Mouse (Mus musculus) common myeloid progenitor, adult 5-6 weeks (primary cell): ENCODE measurements around the gene Btbd11. TPM values are rescaled to one million over a fixed set of nuclear protein-coding genes. Genes with fewer than 3 reads are reported as not detected.

Experiments used
- ATAC-seq: replicated peaks from 2 replicates; pipeline ENCODE4 v1.8.0; 2016; ENCODE audit warnings: low read depth, mild to moderate bottlenecking, moderate TSS enrichment, inconsistent platforms; ENCODE audit not compliant: poor library complexity, severe bottlenecking
- total RNA-seq: library from RNA; stranded (forward); fragments of 200-1000, 187-1606 nt; gene quantifications from 2 replicates; pipeline ENCODE4 v1.2.3, GENCODE M21; 2017

Btbd11 gene
- total RNA-seq: 2.2 and 3.3 TPM in 2 replicates

DNA sequence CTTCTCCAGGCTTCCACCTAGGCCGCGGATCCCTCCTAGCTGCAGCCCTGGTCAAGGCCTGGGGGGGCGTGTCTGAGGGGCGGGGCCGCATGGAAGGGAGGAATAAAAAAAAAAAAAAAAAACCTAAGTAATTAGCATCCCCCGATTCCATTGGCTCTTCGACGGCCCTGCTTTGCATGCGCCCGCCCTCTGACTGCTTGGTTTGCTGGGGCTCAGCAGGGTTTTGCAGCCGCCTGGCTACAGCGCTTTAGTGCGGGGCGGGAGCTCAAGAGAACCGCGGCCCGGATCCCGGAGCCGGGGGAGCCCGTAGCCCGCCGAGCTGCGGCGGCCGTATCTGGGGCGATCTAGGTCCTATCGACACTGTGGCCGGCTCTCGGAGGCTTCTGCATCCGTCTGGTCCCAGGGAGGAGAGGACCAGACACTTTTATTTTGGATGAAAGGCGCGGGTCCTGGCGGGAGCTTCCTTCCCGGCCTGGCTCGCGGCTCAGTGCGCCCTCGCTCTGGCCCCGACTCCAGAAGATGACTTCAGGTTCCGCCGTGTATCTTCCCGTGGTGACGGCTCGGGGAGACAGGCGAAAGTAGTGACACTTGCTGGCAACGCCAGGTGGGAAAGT, at the start of gene Btbd11:
Gene Btbd11, plus strand, starts transcription at position 210 of the 614 bp plus-strand sequence.
- ATAC-seq: peak; percentile 89

GRCm38 (mm10) chr10:85338733-85339132, 47.9 kb upstream of the Btbd11 start:
- ATAC-seq: no peak

- ATAC-seq: no peak
Observed at GRCm38 (mm10) chr10:85341867-85342266, 44.7 kb upstream of the Btbd11 start.

DNA sequence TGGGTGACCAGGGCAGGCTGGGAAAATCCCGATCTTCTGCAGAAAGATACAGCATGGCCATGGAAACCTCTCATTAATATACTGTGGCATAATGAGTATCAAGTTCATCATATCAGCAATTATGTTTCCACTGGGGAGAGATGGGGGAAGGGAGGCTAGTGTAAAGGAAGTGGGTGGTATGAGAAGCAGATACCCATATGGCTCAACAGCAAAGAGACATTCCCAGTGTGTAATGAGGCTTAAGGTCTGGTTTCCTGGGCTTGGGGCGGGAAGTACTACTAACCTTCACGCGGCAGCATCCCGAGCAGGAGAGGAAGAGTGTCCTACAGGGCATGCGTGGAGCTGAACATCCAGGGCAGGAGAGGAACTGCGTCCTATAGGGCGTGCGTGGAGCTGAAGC, 39.4 kb upstream of the Btbd11 start:
- ATAC-seq: no peak

- ATAC-seq: no peak
Observed at GRCm38 (mm10) chr10:85352505-85352904, 34.1 kb upstream of the Btbd11 start.

DNA sequence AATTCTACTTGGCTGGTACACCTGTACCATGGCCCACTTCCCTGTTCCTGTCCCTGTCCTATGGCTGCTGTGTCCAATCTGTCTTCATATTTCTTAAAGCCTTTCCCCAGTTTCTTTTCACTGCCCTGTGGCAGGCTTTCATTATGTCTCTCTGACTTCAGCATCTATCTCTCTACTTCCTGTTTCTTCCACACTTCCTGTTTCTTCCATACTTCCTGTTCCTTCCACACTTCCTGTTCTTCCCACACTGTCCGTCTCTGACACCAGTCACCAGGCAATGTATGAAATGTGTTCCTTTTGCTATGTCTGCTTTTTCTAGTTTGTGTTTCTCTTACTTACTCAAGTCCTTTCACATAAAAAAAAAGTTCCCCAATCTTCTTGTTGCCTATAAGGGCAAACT, 32.3 kb upstream of the Btbd11 start:
- ATAC-seq: peak; percentile 68

- no peak for ATAC-seq
Observed at GRCm38 (mm10) chr10:85359501-85360066, 27.0 kb upstream of the Btbd11 start.

- no peak for ATAC-seq
Observed at GRCm38 (mm10) chr10:85362766-85363442, 23.7 kb upstream of the Btbd11 start.

GRCm38 (mm10) chr10:85366876-85367275, 19.7 kb upstream of the Btbd11 start:
- no peak for ATAC-seq

DNA sequence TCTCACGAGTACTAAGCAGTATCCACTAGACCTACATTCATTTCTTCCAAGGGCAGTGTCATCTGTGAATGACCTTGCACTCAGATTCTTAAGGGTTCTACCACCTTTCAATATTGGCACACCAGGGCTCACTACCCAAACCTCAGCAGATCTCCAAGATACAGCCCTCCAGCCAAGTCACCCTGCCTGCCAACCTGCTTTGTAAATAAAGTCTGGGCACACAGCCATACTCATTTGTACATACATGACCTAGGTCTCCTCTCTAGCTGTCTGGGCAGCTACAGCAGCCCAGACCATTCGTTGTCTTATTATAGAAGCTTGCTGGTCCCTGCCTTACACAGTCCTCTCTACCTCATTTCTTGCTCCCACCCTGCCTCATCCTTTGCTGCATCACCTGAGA, 15.3 kb upstream of the Btbd11 start:
- no peak for ATAC-seq

- no peak for ATAC-seq
Observed at GRCm38 (mm10) chr10:85372108-85372507, 14.5 kb upstream of the Btbd11 start.

DNA sequence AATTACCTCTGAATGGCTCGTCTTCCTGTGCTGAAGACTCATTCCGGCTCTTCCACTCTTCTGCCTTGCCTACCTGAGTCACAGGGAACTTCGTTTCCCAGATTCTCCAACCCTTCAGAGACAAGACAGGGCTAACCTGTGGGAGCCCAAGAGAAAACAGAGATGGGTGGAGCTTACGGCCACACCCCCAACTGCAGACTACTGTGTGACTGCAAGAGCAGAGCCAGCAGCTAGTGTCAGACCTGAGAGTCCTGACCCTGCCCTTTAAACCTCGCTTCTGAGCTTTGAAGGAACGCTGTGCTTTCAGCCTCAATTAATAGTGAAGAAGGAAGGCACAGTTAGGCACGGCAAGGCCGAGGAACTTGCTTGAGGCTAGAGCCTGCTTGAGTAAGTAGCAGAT, 7.6 kb upstream of the Btbd11 start:
- no peak for ATAC-seq

DNA sequence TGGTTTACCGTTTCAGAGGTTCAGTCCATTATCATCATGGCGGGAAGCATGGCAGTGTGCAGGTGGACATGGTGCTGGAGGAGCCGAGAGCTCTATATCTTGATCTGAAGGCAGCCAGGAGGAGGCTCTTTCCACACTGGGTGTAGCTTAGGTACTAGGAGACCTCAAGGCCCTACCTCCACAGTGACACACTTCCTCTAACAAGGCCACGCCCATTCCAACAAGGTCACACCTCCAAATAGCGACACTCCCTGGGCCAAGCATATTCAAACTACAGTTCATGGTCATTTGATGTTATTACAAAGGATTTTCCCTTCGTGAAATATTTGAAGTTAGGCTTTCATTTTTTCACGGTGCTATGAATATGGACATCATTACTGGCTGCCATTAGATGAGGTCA, 3.6 kb upstream of the Btbd11 start:
- ATAC-seq: no peak

- peak; percentile 5; the same call in 1 of the 2 replicates for ATAC-seq
Observed at GRCm38 (mm10) chr10:85387219-85388070, 831 bp downstream of the Btbd11 start.

- ATAC-seq: no peak
Observed at GRCm38 (mm10) chr10:85388071-85388750, 1.6 kb downstream of the Btbd11 start.

GRCm38 (mm10) chr10:85388751-85389115, 2.1 kb downstream of the Btbd11 start:
- peak; percentile 55 for ATAC-seq

DNA sequence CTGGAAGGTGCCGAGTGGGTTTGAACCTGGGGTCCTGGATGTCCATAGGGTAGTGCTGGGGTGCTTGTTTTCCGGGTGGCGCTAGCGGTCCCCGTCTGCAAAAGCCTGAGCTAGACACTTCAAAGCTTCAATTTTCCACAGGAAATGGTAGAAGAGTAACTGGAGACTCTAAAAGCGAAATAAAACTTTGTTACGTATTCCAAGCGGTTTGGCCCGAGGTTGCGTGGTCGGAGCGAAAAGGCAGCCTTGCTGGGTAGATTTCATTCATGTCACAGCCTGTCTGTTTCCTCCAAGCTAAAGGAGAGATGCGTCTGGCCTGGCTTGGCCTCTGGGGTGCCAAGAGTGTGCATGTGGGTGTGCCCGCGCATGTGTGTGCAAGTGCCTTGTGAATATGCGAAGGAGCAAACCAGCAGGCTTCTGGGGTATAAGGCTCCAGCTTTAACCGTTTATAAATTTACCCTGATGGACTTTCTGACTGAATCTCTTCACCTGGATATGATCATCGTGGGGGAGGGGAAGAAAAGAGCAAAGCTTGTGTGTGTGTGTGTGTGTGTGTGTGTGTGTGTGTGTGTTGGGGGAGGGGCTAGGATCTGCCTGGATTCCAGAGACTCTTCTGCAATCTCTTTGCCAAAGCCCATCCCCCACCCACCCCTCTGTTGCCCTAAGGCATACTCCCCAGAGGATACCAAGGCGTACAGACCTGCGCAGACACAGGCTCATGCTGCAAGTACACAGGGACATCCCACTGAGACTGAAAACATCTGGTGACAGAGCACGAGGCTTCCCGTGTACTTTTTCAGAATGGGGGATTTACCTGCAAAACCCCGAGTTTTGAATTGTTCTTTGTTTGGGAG, 2.9 kb downstream of the Btbd11 start:
- ATAC-seq: no peak

DNA sequence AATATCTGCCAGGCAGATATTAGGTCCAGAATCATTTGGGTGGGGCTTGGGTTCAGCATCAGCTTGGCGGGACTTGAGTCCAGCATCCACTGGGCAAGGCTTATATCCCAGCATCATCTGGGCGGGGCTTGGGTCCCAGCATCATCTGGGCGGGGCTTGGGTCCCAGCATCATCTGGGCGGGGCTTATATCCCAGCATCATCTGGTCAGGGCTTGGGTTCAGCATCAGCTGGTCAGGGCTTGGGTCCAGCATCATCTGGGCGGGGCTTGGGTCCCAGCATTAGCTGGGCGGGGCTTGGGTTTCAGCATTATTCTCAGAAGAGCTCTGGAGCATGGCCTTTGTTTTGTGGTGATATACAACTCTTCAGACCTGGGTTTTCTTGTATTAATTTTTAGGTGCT, 6.4 kb downstream of the Btbd11 start:
- ATAC-seq: no peak

GRCm38 (mm10) chr10:85394558-85394957, 7.9 kb downstream of the Btbd11 start:
- ATAC-seq: no peak
